Mouse (Mus musculus): ENCODE results near the gene Slc26a9. TPM values are rescaled to one million over a fixed set of nuclear protein-coding genes. Genes with fewer than 3 reads are reported as not detected.
"Not testable (repeated sequence)": the region's sequence is repeated elsewhere in the genome, so short reads cannot be mapped to it uniquely, and the experiment has no call there.

Slc26a9 gene
- polyA plus RNA-seq, 1 experiment from 2014 or later: 3.3 TPM

DNA sequence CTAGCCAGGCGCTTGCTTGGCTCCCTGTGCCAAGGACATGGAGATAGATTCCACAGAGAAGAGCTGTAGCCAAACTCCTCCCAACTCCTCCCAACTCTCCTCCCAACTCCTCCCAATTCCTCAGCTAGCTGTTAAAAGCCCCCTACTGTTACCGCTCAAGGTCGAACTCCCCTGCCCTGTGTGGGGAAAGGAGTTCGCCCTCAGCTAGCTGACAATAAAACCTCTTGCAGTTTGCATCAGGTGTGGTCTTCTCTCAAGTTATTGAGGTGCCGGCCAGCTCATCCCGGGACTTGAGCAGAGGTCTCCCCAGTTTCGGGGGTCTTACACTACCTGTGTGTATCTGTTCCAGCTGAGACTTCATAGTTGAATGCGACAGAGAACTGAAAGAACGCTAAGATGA, 76.5 kb downstream of the Slc26a9 start:
- WGBS: 75% methylated on average over 8 of the region's 9 CpGs
- H3K4me3 ChIP-seq (ENCODE audit: low read depth, low read length); H3K9me3 ChIP-seq (ENCODE audit: control insufficient read depth, low read depth, low read length); H3K27me3 ChIP-seq (ENCODE audit: control insufficient read depth, insufficient read depth, low read length); H3K4me2 ChIP-seq (replicated peaks; ENCODE audit: low read depth, low read length); ATAC-seq (ENCODE audit: insufficient number of reproducible peaks, insufficient read depth, low FRiP score, low read depth); H3K4me1 ChIP-seq (ENCODE audit: control insufficient read depth, insufficient read depth, low read length); H3K36me3 ChIP-seq (ENCODE audit: control insufficient read depth, insufficient read depth, low read length); H3K9ac ChIP-seq (replicated peaks; ENCODE audit: low read depth, low read length); H3K27ac ChIP-seq (ENCODE audit: low read length): not testable (repeated sequence)

- no peak overlapping the region for H3K9ac ChIP-seq (replicated peaks; ENCODE audit: low read depth, low read length)
- H3K4me1 ChIP-seq (ENCODE audit: control insufficient read depth, insufficient read depth, low read length): no peaks in the 10 kb centered on the region
- H3K27me3 ChIP-seq (ENCODE audit: control insufficient read depth, insufficient read depth, low read length): no peaks in the 10 kb centered on the region
- WGBS: 74% methylated on average over 10 of the region's 10 CpGs
- H3K4me2 ChIP-seq (replicated peaks; ENCODE audit: low read depth, low read length): no peak overlapping the region
- H3K27ac ChIP-seq (ENCODE audit: low read length): no peak overlapping the region
- H3K36me3 ChIP-seq (ENCODE audit: control insufficient read depth, insufficient read depth, low read length): no peaks in the 10 kb centered on the region
- no peak overlapping the region for H3K4me3 ChIP-seq (ENCODE audit: low read depth, low read length)
- no peak for ATAC-seq (ENCODE audit: insufficient number of reproducible peaks, insufficient read depth, low FRiP score, low read depth)
- H3K9me3 ChIP-seq (ENCODE audit: control insufficient read depth, low read depth, low read length): no peaks in the 10 kb centered on the region
Measured at GRCm38 (mm10) chr1:131820887-131821328, 77.1 kb downstream of the Slc26a9 start.

Other genes starting within 250 kb of the Slc26a9 start
- gene Srgap2, start 216.7 kb upstream of the Slc26a9 start, polyA plus RNA-seq (2014; fragmentation: Nextera tagmentation; extraction: Ambion mirVana): 22.8 and 24.5 TPM in 2 replicates
- gene Fam72a, start 216.1 kb upstream of the Slc26a9 start, polyA plus RNA-seq (2014; fragmentation: Nextera tagmentation; extraction: Ambion mirVana): 3.1 and 3.2 TPM in 2 replicates
- gene Avpr1b, start 144.8 kb upstream of the Slc26a9 start, polyA plus RNA-seq (2014; fragmentation: Nextera tagmentation; extraction: Ambion mirVana): not detected in 2 replicates
- gene Ctse, start 105.7 kb upstream of the Slc26a9 start, polyA plus RNA-seq (2014; fragmentation: Nextera tagmentation; extraction: Ambion mirVana): 46.8 and 56.0 TPM in 2 replicates
- gene Rab7b, start 55.3 kb upstream of the Slc26a9 start, polyA plus RNA-seq (2014; fragmentation: Nextera tagmentation; extraction: Ambion mirVana): 3.9 and 4.4 TPM in 2 replicates
- 2.5 and 2.6 TPM in 2 replicates for gene Pm20d1, start 53.4 kb downstream of the Slc26a9 start, polyA plus RNA-seq (2014; fragmentation: Nextera tagmentation; extraction: Ambion mirVana)
- 9.0 and 10.0 TPM in 2 replicates for gene Slc41a1, start 83.5 kb downstream of the Slc26a9 start, polyA plus RNA-seq (2014; fragmentation: Nextera tagmentation; extraction: Ambion mirVana)
- 20.9 and 24.6 TPM in 2 replicates for gene Rab29, start 123.2 kb downstream of the Slc26a9 start, polyA plus RNA-seq (2014; fragmentation: Nextera tagmentation; extraction: Ambion mirVana)
- gene Nucks1, start 166.5 kb downstream of the Slc26a9 start, polyA plus RNA-seq (2014; fragmentation: Nextera tagmentation; extraction: Ambion mirVana): 58.6 and 61.2 TPM in 2 replicates
- 3.8 and 4.7 TPM in 2 replicates for gene Slc45a3, start 218.9 kb downstream of the Slc26a9 start, polyA plus RNA-seq (2014; fragmentation: Nextera tagmentation; extraction: Ambion mirVana)

All from stomach, embryonic 14.5 days (tissue).